Comparison of ENCODE assay signal across 10 mouse cellular contexts in genomic region chr16:64711816-64712215, GRCm38 (mm10). TPM values are rescaled to one million over a fixed set of nuclear protein-coding genes. Genes with fewer than 3 reads are reported as not detected.
A peak's percentile ranks its signal among the peaks of the same experiment; 100 is the strongest.
DNase-seq lines count a peak whose midpoint lies in the region; ATAC-seq and TF ChIP-seq lines count a peak whose summit lies in the region.
"Had no signal": no experiment of that assay in that cellular context is flagged by ENCODE, and none has a peak within 500 bp of the region (broad histone marks: within the 10 kb centered on the region; RNA-seq: fewer than 3 reads in every experiment).

No protein-coding gene starts in this region.

- TF ChIP-seq CTCF in lung, embryonic 14.5 days (IDR thresholded peaks at IDR 0.05; ENCODE audit: low read depth), result no peak
- no peak for TF ChIP-seq CTCF in lung, adult 2 months (IDR thresholded peaks at IDR 0.05; ENCODE audit: insufficient read depth, low read length)

- H3K9ac ChIP-seq in lung, embryonic 14.5 days, result no peak overlapping the region
- H3K9ac ChIP-seq: embryonic facial prominence, embryonic 13.5 days; midbrain, embryonic 13.5 days had no signal

- ATAC-seq in lung, embryonic 14.5 days (ENCODE audit: insufficient read depth), result no peak
- ATAC-seq: midbrain, embryonic 13.5 days; Patski had no signal

- no peak overlapping the region for H3K27ac ChIP-seq in lung, embryonic 14.5 days (ENCODE audit: low read depth)
- H3K27ac ChIP-seq: embryonic facial prominence, embryonic 13.5 days; midbrain, embryonic 13.5 days had no signal

- WGBS in lung, embryonic 14.5 days, result 39% methylated on average over 6 of the region's 6 CpGs
- WGBS in lung, adult 2 months, result 35% methylated on average over 6 of the region's 6 CpGs

- no peaks in the 10 kb centered on the region for H3K9me3 ChIP-seq in lung, embryonic 14.5 days (ENCODE audit: low read depth, low read length)
- H3K9me3 ChIP-seq: embryonic facial prominence, embryonic 13.5 days; midbrain, embryonic 13.5 days had no signal

- no peaks in the 10 kb centered on the region for H3K27me3 ChIP-seq in lung, embryonic 14.5 days (ENCODE audit: insufficient read depth, low read length)
- H3K27me3 ChIP-seq: midbrain, embryonic 13.5 days had no signal

- no peaks in the 10 kb centered on the region for H3K4me1 ChIP-seq in lung, embryonic 14.5 days (ENCODE audit: insufficient read depth)
- no peaks in the 10 kb centered on the region for H3K4me1 ChIP-seq in lung, adult 2 months (ENCODE audit: control insufficient read depth, insufficient read depth, low read length)
- H3K4me1 ChIP-seq: midbrain, embryonic 13.5 days had no signal

- TF ChIP-seq POLR2A in lung, adult 2 months (IDR thresholded peaks at IDR 0.05; ENCODE audit: borderline replicate concordance, extremely low read depth, low read depth, low read length), result no peak

- H3K36me3 ChIP-seq in lung, embryonic 14.5 days (ENCODE audit: insufficient read depth), result no peaks in the 10 kb centered on the region
- H3K36me3 ChIP-seq: embryonic facial prominence, embryonic 13.5 days; midbrain, embryonic 13.5 days had no signal

- H3K4me2 ChIP-seq in lung, embryonic 14.5 days, result no peak overlapping the region
- H3K4me2 ChIP-seq: embryonic facial prominence, embryonic 13.5 days; midbrain, embryonic 13.5 days had no signal

- H3K4me3 ChIP-seq in lung, embryonic 14.5 days (ENCODE audit: low read depth, low read length), result no peak overlapping the region
- H3K4me3 ChIP-seq in lung, adult 2 months (replicated peaks; ENCODE audit: extremely low read depth, low read depth, low read length), result no peak overlapping the region
- H3K4me3 ChIP-seq: embryonic facial prominence, embryonic 13.5 days; midbrain, embryonic 13.5 days had no signal

- peak; percentile 72 for DNase-seq in lung, embryonic 14.5 days
- no peak for DNase-seq in lung, adult 2 months
- DNase-seq in cerebellum, postnatal 36 days, result peak; percentile 79 to 85
- DNase-seq in layer of hippocampus, postnatal 25 days (ENCODE audit: extremely low spot score in 1 of 2, low spot score in 1 of 2), result peak; percentile 27 to 49
- DNase-seq in right cerebral cortex, postnatal 25 days, result peak; percentile 80
- DNase-seq in kidney, adult 18-20 months, result no peak
- no peak for DNase-seq in yolk sac, embryonic 10.5 days (ENCODE audit: low spot score)

RNA-seq across cellular contexts. Expression of gene 4930453N24Rik, which starts 59.1 kb away (rescaled TPM):
- polyA plus RNA-seq in lung, embryonic 14.5 days (2014; fragmentation: Nextera tagmentation; extraction: Ambion mirVana), result 28.8 and 31.5 TPM in 2 replicates
- polyA plus RNA-seq in lung, adult 2 months (2012; rRNA removed), result 2.8 and 4.0 TPM in 2 replicates
- total RNA-seq in layer of hippocampus, postnatal 25 days (2021), result 10 to 100 TPM; 19.7 to 21.5 TPM

Comparison
In these comparisons a context has a peak if more than half of its experiments do, and no peak if none do; other contexts are left out.
1. DNase-seq: peak in lung, embryonic 14.5 days (single experiment), cerebellum, postnatal 36 days (2 of 2), layer of hippocampus, postnatal 25 days (2 of 2) and right cerebral cortex, postnatal 25 days (single experiment); none in lung, adult 2 months (single experiment), kidney, adult 18-20 months (single experiment) and yolk sac, embryonic 10.5 days (single experiment).